Comparison of ENCODE assay signal across 8 mouse cellular contexts in genomic region chr2:35662738-35663550, GRCm38 (mm10).
DNase-seq lines count a peak whose midpoint lies in the region; ATAC-seq and TF ChIP-seq lines count a peak whose summit lies in the region.

No protein-coding gene starts in this region.

- no peaks in the 10 kb centered on the region for H3K27me3 ChIP-seq in embryonic facial prominence, embryonic 12.5 days
- H3K27me3 ChIP-seq in intestine, embryonic 14.5 days (replicated peaks; ENCODE audit: control insufficient read depth, insufficient read depth, low read length), result no peaks in the 10 kb centered on the region
- no peaks in the 10 kb centered on the region for H3K27me3 ChIP-seq in myocyte (ENCODE audit: control insufficient read depth, insufficient read depth, insufficient read length)

- H3K4me2 ChIP-seq in embryonic facial prominence, embryonic 12.5 days (replicated peaks), result peak overlapping the region; percentile 92
- peak overlapping the region; percentile 80 for H3K4me2 ChIP-seq in intestine, embryonic 14.5 days (ENCODE audit: low read length)
- peak overlapping the region; percentile 88 for H3K4me2 ChIP-seq in myocyte (ENCODE audit: low read depth)

- peak overlapping the region; percentile 22 for H3ac ChIP-seq in myocyte (ENCODE audit: control insufficient read depth, insufficient read length)

- H3K79me2 ChIP-seq in myocyte (ENCODE audit: control insufficient read depth, insufficient read depth), result peaks cover 64% of the 10 kb centered on the region

- no peak for ATAC-seq in embryonic facial prominence, embryonic 12.5 days (ENCODE audit: insufficient number of reproducible peaks, insufficient read depth, low FRiP score, low TSS enrichment)
- ATAC-seq in intestine, embryonic 14.5 days (replicated peaks; ENCODE audit: low FRiP score, low TSS enrichment, low read depth), result no peak
- ATAC-seq in granulocyte monocyte progenitor cell, adult 5-6 weeks (replicated peaks; ENCODE audit: poor library complexity, severe bottlenecking), result no peak

- DNase-seq in left cerebral cortex, postnatal 4 days, result peak; percentile 35
- DNase-seq in left cerebral cortex, postnatal 14 days (ENCODE audit: low spot score in 2 of 2), result no peak
- DNase-seq in intestine, embryonic 14.5 days (ENCODE audit: low spot score), result no peak
- no peak for DNase-seq in natural killer cell, adult 2 months (ENCODE audit: low spot score in 2 of 2)
- DNase-seq in adrenal gland, postnatal 4 days (ENCODE audit: low spot score in 2 of 2), result no peak

- H3K9ac ChIP-seq in embryonic facial prominence, embryonic 12.5 days, result peak overlapping the region; percentile 92
- H3K9ac ChIP-seq in intestine, embryonic 14.5 days (ENCODE audit: low read length), result peak overlapping the region; percentile 76

- WGBS in embryonic facial prominence, embryonic 12.5 days, result 6% methylated on average over 26 of the region's 26 CpGs
- WGBS in intestine, embryonic 14.5 days, result 17% methylated on average over 26 of the region's 26 CpGs

- peak overlapping the region; percentile 87 for H3K27ac ChIP-seq in embryonic facial prominence, embryonic 12.5 days
- H3K27ac ChIP-seq in intestine, embryonic 14.5 days (ENCODE audit: low read depth), result peak overlapping the region; percentile 38

- H3K4me1 ChIP-seq in embryonic facial prominence, embryonic 12.5 days, result peaks cover 53% of the 10 kb centered on the region
- H3K4me1 ChIP-seq in intestine, embryonic 14.5 days (replicated peaks; ENCODE audit: control insufficient read depth, insufficient read depth, low read length), result peaks cover 40% of the 10 kb centered on the region

- H3K9me3 ChIP-seq in embryonic facial prominence, embryonic 12.5 days, result no peaks in the 10 kb centered on the region
- no peaks in the 10 kb centered on the region for H3K9me3 ChIP-seq in intestine, embryonic 14.5 days (ENCODE audit: control insufficient read depth, low read length)

- 0 out of 2 replicates have a peak, but pooled peaks cover 11% of the 10 kb centered on the region for H3K36me3 ChIP-seq in embryonic facial prominence, embryonic 12.5 days
- peaks cover 12% of the 10 kb centered on the region; the same call in 1 of the 2 replicates for H3K36me3 ChIP-seq in intestine, embryonic 14.5 days (ENCODE audit: control insufficient read depth, insufficient read depth, low read length)
- H3K36me3 ChIP-seq in myocyte (ENCODE audit: control insufficient read depth, insufficient read depth), result no peaks in the 10 kb centered on the region

- no peak for TF ChIP-seq POLR2A in myocyte (IDR thresholded peaks at IDR 0.05; ENCODE audit: insufficient read length, low read depth)

- H3K4me3 ChIP-seq in embryonic facial prominence, embryonic 12.5 days, result peak overlapping the region; percentile 81
- peak overlapping the region; percentile 60 for H3K4me3 ChIP-seq in intestine, embryonic 14.5 days (ENCODE audit: low read depth, low read length)
- peak overlapping the region; percentile 74 for H3K4me3 ChIP-seq in myocyte

- intact Hi-C loops in left cerebral cortex, postnatal 4 days (cut with DNase I), result no loop called here
- intact Hi-C loops in left cerebral cortex, postnatal 14 days (cut with DNase I), result loop anchor here (5.0 kb wide), 1 partner anchor 64 kb away; no protein-coding TSS in a partner anchor

TF ChIP-seq in myocyte, 11 proteins besides CTCF, POLR2A, EP300 and RAD21:
- no peak for TF ChIP-seq CEBPB (IDR thresholded peaks at IDR 0.05; ENCODE audit: insufficient read depth, poor library complexity, severe bottlenecking)
- TF ChIP-seq TCF12 (IDR thresholded peaks at IDR 0.05; ENCODE audit: insufficient read depth, poor library complexity, severe bottlenecking), result no peak
- TF ChIP-seq REST (IDR thresholded peaks at IDR 0.05; ENCODE audit: insufficient read depth, insufficient read length), result no peak
- TF ChIP-seq USF1 (IDR thresholded peaks at IDR 0.05; ENCODE audit: low read depth), result no peak
- peak in 1 of 3 experiments; percentile 8 for TF ChIP-seq MYOD1 (IDR thresholded peaks at IDR 0.05; ENCODE audit: control insufficient read depth in 1 of 3, insufficient read length in 2 of 3, low read depth in 2 of 3)
